Mouse (Mus musculus) right cerebral cortex, postnatal 10 days (tissue): Measurements from ENCODE around the gene Pias3.
"Not testable (repeated sequence)": the region's sequence is repeated elsewhere in the genome, so short reads cannot be mapped to it uniquely, and the experiment has no call there.

Experiments
- DNase-seq, 2 experiments: peaks; one replicate each; pipeline ENCODE4 v3.0.0; 2021; ENCODE audit warnings: low spot score in 2 of 2

Pias3 gene

GRCm38 (mm10) chr3:96728634-96729402, 32.6 kb downstream of the Pias3 start:
- DNase-seq, result no peak

GRCm38 (mm10) chr3:96729403-96729784, 33.2 kb downstream of the Pias3 start:
- DNase-seq, result no peak

- DNase-seq, result no peak
Measured at GRCm38 (mm10) chr3:96730785-96731184, 34.6 kb downstream of the Pias3 start.

- no peak for DNase-seq
Measured at GRCm38 (mm10) chr3:96733984-96734383, 37.8 kb downstream of the Pias3 start.

- DNase-seq, result no peak
Measured at GRCm38 (mm10) chr3:96735200-96735599, 39.0 kb downstream of the Pias3 start.

- DNase-seq, result no peak
Measured at GRCm38 (mm10) chr3:96737013-96737740, 41.0 kb downstream of the Pias3 start.

- DNase-seq, result no peak
Measured at GRCm38 (mm10) chr3:96737995-96738394, 41.8 kb downstream of the Pias3 start.

GRCm38 (mm10) chr3:96740279-96740678, 44.1 kb downstream of the Pias3 start:
- not testable (repeated sequence) for DNase-seq

GRCm38 (mm10) chr3:96744348-96744747, 48.2 kb downstream of the Pias3 start:
- no peak for DNase-seq

- DNase-seq, result no peak
Measured at GRCm38 (mm10) chr3:96746829-96747228, 50.6 kb downstream of the Pias3 start.
